Mouse (Mus musculus): ENCODE measurements at regions not wholly inside any gene's neighbourhood (a gene's known extent, or its start where the extent isn't known, plus 50 kb on each side); places are given as distances from the start of the nearest gene placed in this dataset.

GRCm38 (mm10) chr15:60719332-60719731 is 134.2 kb downstream of the Fam84b start:
- TF ChIP-seq GATA1 (IDR thresholded peaks at IDR 0.05; ENCODE audit: borderline replicate concordance, low read length) (no peak), FLI1 (IDR thresholded peaks at IDR 0.05; ENCODE audit: low read length) (no peak)

Data from megakaryocyte, embryonic 14.5 days (primary cell).